Mouse (Mus musculus) embryonic facial prominence, embryonic 13.5 days (tissue): ENCODE measurements around the gene St3gal4. TPM values are rescaled to one million over a fixed set of nuclear protein-coding genes. Genes with fewer than 3 reads are reported as not detected.

Experiments
- ATAC-seq: fragments of 200-750 bp; cut with Nextera tagmentation; 2 replicates; pipeline ENCODE4 v1.8.0; 2017; ENCODE audit warnings: low read depth; ENCODE audit not compliant: insufficient number of reproducible peaks, insufficient read depth, low FRiP score, low TSS enrichment
- H3K27ac ChIP-seq: fragments of 300-500 bp; sonication (generic); 2 replicates; pipeline ENCODE4 v1.5.1; 2015; ENCODE audit warnings: moderate library complexity, mild to moderate bottlenecking, inconsistent platforms
- H3K27me3 ChIP-seq: fragments of 300-500 bp; sonication (generic); 2 replicates; pipeline ENCODE4 v1.6.1; 2015; ENCODE audit warnings: mild to moderate bottlenecking, inconsistent platforms
- H3K36me3 ChIP-seq: fragments of 300-500 bp; sonication (generic); 2 replicates; pipeline ENCODE4 v1.6.1; 2015; ENCODE audit warnings: mild to moderate bottlenecking, inconsistent platforms
- H3K4me1 ChIP-seq: fragments of 300-500 bp; sonication (generic); 2 replicates; pipeline ENCODE4 v1.6.1; 2015; ENCODE audit warnings: inconsistent platforms
- H3K4me2 ChIP-seq: fragments of 300-500 bp; sonication (generic); 2 replicates; pipeline ENCODE4 v1.6.1; 2015; ENCODE audit warnings: moderate library complexity, mild to moderate bottlenecking, inconsistent platforms
- H3K4me3 ChIP-seq: fragments of 300-500 bp; sonication (generic); 2 replicates; pipeline ENCODE4 v1.5.1; 2015; ENCODE audit warnings: mild to moderate bottlenecking, inconsistent platforms
- H3K9ac ChIP-seq: fragments of 300-500 bp; sonication (generic); 2 replicates; pipeline ENCODE4 v1.6.1; 2015; ENCODE audit warnings: mild to moderate bottlenecking, inconsistent platforms
- H3K9me3 ChIP-seq: fragments of 300-500 bp; sonication (generic); 2 replicates; pipeline ENCODE4 v1.6.1; 2016; ENCODE audit warnings: inconsistent platforms
- WGBS: fragments of 180-500 bp; shearing (Covaris S2); methylation state at CpG from one replicate; pipeline ENCODE4 v1.1.7; 2015; ENCODE audit warnings: mixed read lengths; 5-methylcytosine and 5-hydroxymethylcytosine counted together
- polyA plus RNA-seq: library from polyadenylated mRNA; unstranded; fragments of >200 nt; fragmentation: Nextera tagmentation; extraction: Ambion mirVana; gene quantifications from 2 replicates; pipeline ENCODE4 v1.2.1, GENCODE M21; 2015

St3gal4 gene
- polyA plus RNA-seq, 1 experiment from 2014 or later, result 42.0 TPM

DNA sequence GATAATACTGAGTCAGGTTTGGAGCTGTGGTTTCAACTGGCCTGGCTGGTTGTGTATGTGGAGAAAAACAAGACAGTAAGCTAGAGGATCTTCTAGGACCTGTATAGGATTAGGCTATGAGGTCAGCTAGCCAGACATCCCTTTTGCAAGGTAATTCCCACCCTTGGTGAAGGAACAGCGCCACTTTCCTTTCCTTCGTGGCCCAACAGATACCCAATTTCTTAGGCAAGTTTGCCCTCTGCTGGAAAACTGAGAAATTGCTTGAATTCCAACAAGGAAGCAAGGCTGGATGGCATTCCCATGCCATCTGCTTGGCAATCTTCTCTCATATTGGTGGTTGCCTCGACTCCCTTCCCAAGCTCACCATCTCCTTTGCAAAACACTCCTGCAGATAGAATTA is 99.7 kb downstream of the St3gal4 start:
- ATAC-seq, result no peak
- WGBS, result 14% methylated on average over 3 of the region's 3 CpGs
- Histone ChIP-seq H3K9ac (no peak overlapping the region), H3K4me2 (no peak overlapping the region), H3K9me3 (no peaks in the 10 kb centered on the region), H3K36me3 (no peaks in the 10 kb centered on the region), H3K4me1 (peaks cover 15% of the 10 kb centered on the region), H3K27me3 (peaks cover 14% of the 10 kb centered on the region), H3K27ac (no peak overlapping the region), H3K4me3 (no peak overlapping the region)

DNA sequence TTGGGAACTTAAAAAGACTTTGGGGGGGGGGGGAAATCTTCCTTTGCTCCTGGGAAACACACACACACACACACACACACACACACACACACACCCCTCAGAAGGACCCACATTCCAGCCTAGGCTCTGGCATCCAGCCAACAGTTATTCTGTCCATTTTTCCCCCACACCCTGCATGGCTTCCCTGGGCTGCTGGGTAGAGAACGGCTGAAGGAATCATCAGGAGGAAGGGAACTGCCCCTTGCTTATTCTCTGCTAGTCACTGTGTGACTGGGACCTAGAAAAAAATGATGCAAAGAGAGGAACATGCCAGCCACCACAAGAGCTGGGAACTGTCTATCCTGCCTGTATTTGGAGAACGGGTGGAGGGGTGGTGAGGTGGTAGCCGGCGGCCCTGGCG is 101.0 kb downstream of the St3gal4 start:
- 46% methylated on average over 5 of the region's 5 CpGs for WGBS
- H3K9ac ChIP-seq, result no peak overlapping the region
- no peak for ATAC-seq
- no peak overlapping the region for H3K27ac ChIP-seq
- H3K27me3 ChIP-seq, result peaks cover 8% of the 10 kb centered on the region; the same call in 1 of the 2 replicates
- no peak overlapping the region for H3K4me3 ChIP-seq
- H3K4me1 ChIP-seq, result peaks cover 14% of the 10 kb centered on the region
- H3K4me2 ChIP-seq, result peak overlapping the region; percentile 40
- H3K9me3 ChIP-seq, result no peaks in the 10 kb centered on the region
- H3K36me3 ChIP-seq, result no peaks in the 10 kb centered on the region

DNA sequence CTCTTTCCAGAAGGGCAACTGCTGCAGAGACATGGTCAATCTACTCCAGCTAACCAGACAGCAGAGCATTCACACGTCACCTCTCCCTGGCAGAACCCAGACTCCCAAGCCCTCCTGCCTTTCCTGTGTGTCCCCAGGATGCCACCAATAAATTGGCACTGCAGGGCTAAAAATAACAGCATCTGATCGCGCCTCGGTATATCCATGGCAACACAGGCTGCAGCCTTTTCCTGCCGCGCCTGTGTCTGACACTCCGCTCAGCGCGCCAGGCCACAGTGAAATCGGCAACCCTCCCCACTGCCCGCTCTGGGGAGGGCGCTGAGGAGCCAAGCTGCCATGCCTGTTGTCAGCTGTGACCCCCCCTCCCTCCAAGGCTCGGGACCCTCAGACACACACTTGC is 101.5 kb downstream of the St3gal4 start:
- Histone ChIP-seq H3K27ac (no peak overlapping the region), H3K36me3 (no peaks in the 10 kb centered on the region), H3K4me3 (no peak overlapping the region), H3K9me3 (no peaks in the 10 kb centered on the region), H3K4me2 (peak overlapping the region; percentile 40), H3K9ac (0 out of 2 replicates have a peak overlapping the region, but pooled peaks have one; percentile 21), H3K27me3 (peaks cover 8% of the 10 kb centered on the region; the same call in 1 of the 2 replicates), H3K4me1 (peaks cover 14% of the 10 kb centered on the region)
- WGBS, result 28% methylated on average over 13 of the region's 13 CpGs
- no peak for ATAC-seq

DNA sequence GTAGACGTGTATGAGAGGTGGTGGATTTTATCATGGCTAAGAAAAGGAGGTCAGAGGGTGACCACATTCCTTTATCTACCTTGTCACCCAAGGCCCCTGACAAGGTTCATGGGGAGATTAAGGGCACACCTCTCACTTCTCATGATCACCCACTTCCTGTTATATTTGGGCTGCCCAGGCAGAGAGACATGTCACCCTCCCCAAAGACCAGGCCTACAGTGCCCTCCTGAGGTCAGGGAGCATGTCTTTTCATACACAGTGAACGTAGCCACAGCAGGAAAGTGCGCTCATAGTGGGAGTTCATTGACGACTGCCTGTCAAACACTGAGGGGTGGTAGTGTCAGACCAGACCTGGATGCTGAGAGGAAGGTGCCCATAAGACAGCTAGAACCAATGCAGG is 102.3 kb downstream of the St3gal4 start:
- ATAC-seq, result no peak
- Histone ChIP-seq H3K9ac (no peak overlapping the region), H3K4me2 (no peak overlapping the region), H3K27me3 (peaks cover 8% of the 10 kb centered on the region; the same call in 1 of the 2 replicates), H3K9me3 (no peaks in the 10 kb centered on the region), H3K27ac (no peak overlapping the region), H3K4me1 (peaks cover 14% of the 10 kb centered on the region), H3K4me3 (no peak overlapping the region), H3K36me3 (no peaks in the 10 kb centered on the region)
- WGBS, result 57% methylated on average over 4 of the region's 4 CpGs

DNA sequence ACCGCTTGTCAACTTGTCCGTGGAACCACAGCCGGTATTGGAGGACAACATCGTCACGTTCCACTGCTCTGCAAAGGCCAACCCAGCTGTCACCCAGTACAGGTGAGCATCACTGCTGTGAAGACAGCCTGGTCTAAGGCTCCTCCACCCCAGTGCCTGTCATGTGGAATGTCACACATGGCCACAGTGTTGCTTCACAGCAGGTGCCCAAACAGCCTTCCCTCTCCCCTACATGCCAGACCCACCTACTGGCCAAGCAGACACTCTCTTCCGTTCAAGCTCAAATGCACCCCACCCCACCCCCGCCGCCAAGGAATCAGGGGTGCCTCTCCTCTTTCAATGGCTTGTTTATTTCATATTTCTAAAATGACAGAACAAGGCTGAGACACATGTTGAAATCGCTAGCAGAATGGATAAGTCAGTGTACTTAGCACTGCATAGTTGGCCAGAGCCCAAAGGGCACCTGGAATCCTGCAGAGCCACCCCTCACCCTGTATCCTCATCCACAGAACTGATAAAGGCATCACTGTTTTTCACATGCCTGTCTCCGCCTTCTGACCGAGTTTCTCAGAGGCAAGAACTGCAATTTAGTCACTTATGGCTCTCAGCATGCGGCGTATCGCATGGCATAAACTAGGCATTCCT is 111.2 kb downstream of the St3gal4 start:
- H3K27me3 ChIP-seq, result no peaks in the 10 kb centered on the region
- no peak overlapping the region for H3K4me2 ChIP-seq
- no peak for ATAC-seq
- WGBS, result 74% methylated on average over 14 of the region's 14 CpGs
- peaks cover 14% of the 10 kb centered on the region for H3K4me1 ChIP-seq
- H3K36me3 ChIP-seq, result no peaks in the 10 kb centered on the region
- H3K27ac ChIP-seq, result no peak overlapping the region
- no peak overlapping the region for H3K4me3 ChIP-seq
- H3K9me3 ChIP-seq, result no peaks in the 10 kb centered on the region
- H3K9ac ChIP-seq, result no peak overlapping the region

DNA sequence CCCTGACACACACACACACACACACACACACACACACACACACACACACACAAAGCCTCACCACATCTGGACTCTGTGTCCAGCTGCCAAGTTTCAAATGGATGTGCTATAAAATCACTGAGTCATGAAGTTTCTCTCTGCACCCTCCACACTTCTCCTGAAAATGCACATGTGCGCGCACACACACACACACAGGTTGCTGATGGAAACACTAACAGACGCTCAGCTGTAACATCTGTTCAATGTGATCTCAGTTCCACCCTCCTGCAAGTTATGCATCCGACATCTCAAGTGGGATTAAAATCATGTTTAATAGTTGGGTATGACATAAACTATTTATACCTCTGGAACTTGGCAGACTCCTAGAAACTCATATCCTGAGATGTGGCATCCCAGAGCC is 115.0 kb downstream of the St3gal4 start:
- H3K27ac ChIP-seq, result no peak overlapping the region
- H3K9me3 ChIP-seq, result peaks cover 4% of the 10 kb centered on the region; the same call in 1 of the 2 replicates
- no peak overlapping the region for H3K4me2 ChIP-seq
- H3K9ac ChIP-seq, result no peak overlapping the region
- peaks cover 14% of the 10 kb centered on the region for H3K4me1 ChIP-seq
- no peaks in the 10 kb centered on the region for H3K36me3 ChIP-seq
- H3K27me3 ChIP-seq, result no peaks in the 10 kb centered on the region
- no peak for ATAC-seq
- no peak overlapping the region for H3K4me3 ChIP-seq
- 64% methylated on average over 4 of the region's 4 CpGs for WGBS

DNA sequence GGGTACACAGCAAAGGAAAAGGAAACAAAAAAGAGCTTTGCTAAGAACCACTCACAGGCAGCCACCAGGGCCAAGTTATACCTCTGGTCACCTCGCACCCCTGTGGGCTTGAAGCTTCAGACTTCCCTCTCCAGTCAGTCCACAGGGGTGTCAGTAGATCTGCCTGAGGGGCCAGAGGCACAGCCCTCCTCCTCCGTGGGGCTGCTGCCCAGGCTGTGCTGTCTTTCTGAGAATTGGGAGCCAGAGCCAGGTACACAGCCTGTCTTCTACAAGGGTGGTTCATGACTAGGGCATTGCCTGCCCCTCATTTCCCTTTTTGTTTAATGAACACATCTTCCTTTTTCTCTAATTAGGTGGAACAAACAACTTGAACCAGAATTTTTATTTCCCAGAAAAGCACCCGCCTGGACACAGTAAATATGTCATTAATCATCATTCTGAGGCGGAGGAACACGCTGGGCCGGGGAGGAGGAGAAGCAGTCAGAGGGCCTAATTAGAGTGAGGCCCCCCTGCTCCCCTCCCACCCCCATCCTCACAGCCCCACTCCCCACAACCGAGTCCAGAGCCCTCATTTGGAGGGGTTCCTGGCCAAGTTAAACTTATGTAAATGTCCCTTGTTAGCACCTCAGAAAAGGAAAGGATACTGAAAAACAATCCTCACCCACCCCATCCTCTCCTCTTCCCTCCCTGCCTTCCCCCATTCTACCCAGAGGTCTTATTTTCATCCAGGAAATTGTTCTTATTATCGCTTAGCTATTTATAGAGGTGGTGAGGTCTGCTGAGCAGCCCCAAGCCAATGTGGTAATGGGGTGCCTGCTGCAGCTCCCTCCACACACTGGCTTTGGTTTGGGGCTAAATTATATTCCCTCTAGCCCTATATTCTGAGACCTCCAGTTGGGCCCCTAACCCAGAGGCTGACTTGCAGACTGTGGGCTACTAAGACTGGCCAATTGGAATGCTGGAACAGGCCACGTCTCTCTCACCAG is 120.9 kb downstream of the St3gal4 start:
- Histone ChIP-seq H3K4me3 (no peak overlapping the region), H3K27me3 (no peaks in the 10 kb centered on the region), H3K9ac (no peak overlapping the region), H3K9me3 (peaks cover 4% of the 10 kb centered on the region; the same call in 1 of the 2 replicates), H3K36me3 (no peaks in the 10 kb centered on the region), H3K4me2 (no peak overlapping the region), H3K4me1 (peaks cover 29% of the 10 kb centered on the region), H3K27ac (no peak overlapping the region)
- 37% methylated on average over 9 of the region's 9 CpGs for WGBS
- no peak; the same call in 1 of the 2 replicates for ATAC-seq

Other genes starting within 250 kb of the St3gal4 start
- 76.2 and 82.1 TPM in 2 replicates for gene Dcps, start 56.8 kb upstream of the St3gal4 start, polyA plus RNA-seq
- gene Srpr, start 80.9 kb upstream of the St3gal4 start, polyA plus RNA-seq, result 129 and 145 TPM in 2 replicates
- gene Tirap, start 81.0 kb upstream of the St3gal4 start, polyA plus RNA-seq, result 11.8 and 12.4 TPM in 2 replicates
- gene Foxred1, start 91.8 kb upstream of the St3gal4 start, polyA plus RNA-seq, result 41.8 and 44.9 TPM in 2 replicates
- gene Fam118b, start 148.5 kb upstream of the St3gal4 start, polyA plus RNA-seq, result 53.2 and 61.4 TPM in 2 replicates
- gene Rpusd4, start 148.6 kb upstream of the St3gal4 start, polyA plus RNA-seq, result 30.2 and 30.8 TPM in 2 replicates